Mouse (Mus musculus) megakaryocyte, embryonic 14.5 days (primary cell): Measurements from ENCODE around the gene Cacna2d4. TPM values are rescaled to one million over a fixed set of nuclear protein-coding genes. Genes with fewer than 3 reads are reported as not detected.
"Not testable (repeated sequence)": the region's sequence is repeated elsewhere in the genome, so short reads cannot be mapped to it uniquely, and the experiment has no call there.

Experiments
- H3K27me3 ChIP-seq: replicated peaks from 2 replicates; pipeline ENCODE3; 2012; ENCODE audit warnings: inconsistent platforms
- H3K36me3 ChIP-seq: replicated peaks from 2 replicates; pipeline ENCODE3; 2012; ENCODE audit warnings: low read length, inconsistent platforms, mixed read lengths
- H3K4me1 ChIP-seq: 2 replicates; pipeline ENCODE4 v1.6.1; 2012; ENCODE audit warnings: inconsistent platforms
- H3K4me3 ChIP-seq: replicated peaks from 2 replicates; pipeline ENCODE3; 2012; ENCODE audit warnings: moderate library complexity, mild to moderate bottlenecking, inconsistent platforms
- H3K9me3 ChIP-seq: 2 replicates; pipeline ENCODE4 v1.6.1; 2012; ENCODE audit warnings: inconsistent platforms
- FLI1 ChIP-seq: IDR thresholded peaks from 2 replicates; pipeline ENCODE4 v1.6.1; 2012; ENCODE audit warnings: low read length, inconsistent platforms, mixed read lengths
- GATA1 ChIP-seq: IDR thresholded peaks from 3 replicates; pipeline ENCODE4 v1.6.1; 2012; ENCODE audit warnings: mixed read lengths, low read length, inconsistent platforms, borderline replicate concordance
- polyA plus RNA-seq: library from polyadenylated mRNA; stranded (reverse); fragments of >175 nt; gene quantifications from 2 replicates; pipeline ENCODE4 v1.2.3, GENCODE M21; 2012; ENCODE audit warnings: low replicate concordance; ENCODE audit not compliant: insufficient read depth

Gene Cacna2d4
- polyA plus RNA-seq, 1 experiment: 0.08 TPM

GRCm38 (mm10) chr6:119199274-119199879, 36.9 kb upstream of the Cacna2d4 start:
- Histone ChIP-seq H3K9me3 (no peaks in the 10 kb centered on the region), H3K36me3 (peaks cover 71% of the 10 kb centered on the region), H3K4me1 (peaks cover 80% of the 10 kb centered on the region), H3K27me3 (no peaks in the 10 kb centered on the region), H3K4me3 (no peak overlapping the region)
- TF ChIP-seq GATA1 (no peak), FLI1 (no peak)

- Histone ChIP-seq H3K27me3 (no peaks in the 10 kb centered on the region), H3K4me1 (peaks cover 70% of the 10 kb centered on the region), H3K36me3 (peaks cover 72% of the 10 kb centered on the region), H3K9me3 (no peaks in the 10 kb centered on the region), H3K4me3 (no peak overlapping the region)
- TF ChIP-seq FLI1 (no peak), GATA1 (no peak)
Observed at GRCm38 (mm10) chr6:119200362-119200761, 36.0 kb upstream of the Cacna2d4 start.

GRCm38 (mm10) chr6:119201575-119201974, 34.8 kb upstream of the Cacna2d4 start:
- peaks cover 76% of the 10 kb centered on the region for H3K36me3 ChIP-seq
- H3K4me3 ChIP-seq: no peak overlapping the region
- no peaks in the 10 kb centered on the region for H3K27me3 ChIP-seq
- no peak for TF ChIP-seq FLI1
- no peak for TF ChIP-seq GATA1
- H3K9me3 ChIP-seq: no peaks in the 10 kb centered on the region
- H3K4me1 ChIP-seq: peaks cover 58% of the 10 kb centered on the region

GRCm38 (mm10) chr6:119204286-119204685, 32.0 kb upstream of the Cacna2d4 start:
- no peak overlapping the region for H3K4me3 ChIP-seq
- no peak for TF ChIP-seq FLI1
- TF ChIP-seq GATA1: no peak

GRCm38 (mm10) chr6:119204915-119205314, 31.4 kb upstream of the Cacna2d4 start:
- no peak overlapping the region for H3K4me3 ChIP-seq
- no peaks in the 10 kb centered on the region for H3K9me3 ChIP-seq
- H3K4me1 ChIP-seq: peaks cover 25% of the 10 kb centered on the region
- H3K36me3 ChIP-seq: peaks cover 59% of the 10 kb centered on the region
- TF ChIP-seq GATA1 (no peak), FLI1 (no peak)
- no peaks in the 10 kb centered on the region for H3K27me3 ChIP-seq

More at GRCm38 (mm10) chr6:119204286-119204685, 32.0 kb upstream of the Cacna2d4 start:
- Histone ChIP-seq H3K9me3 (no peaks in the 10 kb centered on the region), H3K36me3 (peaks cover 65% of the 10 kb centered on the region), H3K4me1 (peaks cover 31% of the 10 kb centered on the region), H3K27me3 (no peaks in the 10 kb centered on the region)

- H3K36me3 ChIP-seq: peaks cover 48% of the 10 kb centered on the region
- H3K9me3 ChIP-seq, H3K4me3 ChIP-seq: not testable (repeated sequence)
Observed at GRCm38 (mm10) chr6:119206006-119206405, 30.3 kb upstream of the Cacna2d4 start.

GRCm38 (mm10) chr6:119213375-119213774, 23.0 kb upstream of the Cacna2d4 start:
- TF ChIP-seq FLI1 (no peak), GATA1 (no peak)
- peaks cover 57% of the 10 kb centered on the region for H3K36me3 ChIP-seq

More at GRCm38 (mm10) chr6:119206006-119206405, 30.3 kb upstream of the Cacna2d4 start:
- H3K27me3 ChIP-seq: not testable (repeated sequence)
- peaks cover 14% of the 10 kb centered on the region for H3K4me1 ChIP-seq

GRCm38 (mm10) chr6:119214190-119214589, 22.1 kb upstream of the Cacna2d4 start:
- H3K4me1 ChIP-seq: peaks cover 40% of the 10 kb centered on the region
- no peak overlapping the region for H3K4me3 ChIP-seq
- no peaks in the 10 kb centered on the region for H3K27me3 ChIP-seq
- H3K36me3 ChIP-seq: peaks cover 65% of the 10 kb centered on the region
- TF ChIP-seq FLI1: no peak
- TF ChIP-seq GATA1: no peak
- no peaks in the 10 kb centered on the region for H3K9me3 ChIP-seq

More at GRCm38 (mm10) chr6:119213375-119213774, 23.0 kb upstream of the Cacna2d4 start:
- Histone ChIP-seq H3K9me3 (no peaks in the 10 kb centered on the region), H3K27me3 (no peaks in the 10 kb centered on the region), H3K4me1 (peaks cover 40% of the 10 kb centered on the region), H3K4me3 (no peak overlapping the region)

- no peak for TF ChIP-seq GATA1
- TF ChIP-seq FLI1: no peak
- no peaks in the 10 kb centered on the region for H3K27me3 ChIP-seq
- peaks cover 44% of the 10 kb centered on the region for H3K4me1 ChIP-seq
- no peak overlapping the region for H3K4me3 ChIP-seq
- H3K9me3 ChIP-seq: no peaks in the 10 kb centered on the region
- H3K36me3 ChIP-seq: peaks cover 75% of the 10 kb centered on the region
Observed at GRCm38 (mm10) chr6:119215040-119215613, 21.2 kb upstream of the Cacna2d4 start.

- peaks cover 96% of the 10 kb centered on the region for H3K36me3 ChIP-seq
- no peaks in the 10 kb centered on the region for H3K27me3 ChIP-seq
- TF ChIP-seq FLI1 (no peak), GATA1 (no peak)
- H3K4me1 ChIP-seq: peaks cover 51% of the 10 kb centered on the region
- H3K4me3 ChIP-seq: no peak overlapping the region
- H3K9me3 ChIP-seq: no peaks in the 10 kb centered on the region
Observed at GRCm38 (mm10) chr6:119217661-119218060, 18.7 kb upstream of the Cacna2d4 start.

GRCm38 (mm10) chr6:119218591-119218990, 17.7 kb upstream of the Cacna2d4 start:
- peaks cover 86% of the 10 kb centered on the region for H3K36me3 ChIP-seq
- no peaks in the 10 kb centered on the region for H3K27me3 ChIP-seq
- no peak overlapping the region for H3K4me3 ChIP-seq
- peaks cover 44% of the 10 kb centered on the region for H3K4me1 ChIP-seq
- H3K9me3 ChIP-seq: no peaks in the 10 kb centered on the region
- TF ChIP-seq FLI1 (no peak), GATA1 (no peak)
